Mouse (Mus musculus): ENCODE measurements at regions not wholly inside any gene's neighbourhood (a gene's known extent, or its start where the extent isn't known, plus 50 kb on each side); places are given as distances from the start of the nearest gene placed in this dataset.

GRCm38 (mm10) chr1:107900449-107900848 lies 310.6 kb downstream of the Serpinb8 start:
- TF ChIP-seq POLR2A (IDR thresholded peaks at IDR 0.05; ENCODE audit: low read depth, low read length) = no peak
- no peak for TF ChIP-seq HCFC1 (IDR thresholded peaks at IDR 0.05; ENCODE audit: low read depth, low read length)
- no peak for TF ChIP-seq CTCF (conservative IDR thresholded peaks at IDR 0.05 in 1 of 2, IDR thresholded peaks at IDR 0.05 in 1 of 2; ENCODE audit: low read depth in 2 of 2, low read length in 2 of 2)
- TF ChIP-seq SIN3A (IDR thresholded peaks at IDR 0.05; ENCODE audit: low read length) = no peak
- no peak for TF ChIP-seq ETS1 (conservative IDR thresholded peaks at IDR 0.05; ENCODE audit: low read depth, low read length)
- no peak for TF ChIP-seq RCOR1 (conservative IDR thresholded peaks at IDR 0.05; ENCODE audit: low read depth, low read length)
- no peak for TF ChIP-seq NELFE (IDR thresholded peaks at IDR 0.05; ENCODE audit: low read depth, low read length)
- TF ChIP-seq CHD1 (IDR thresholded peaks at IDR 0.05; ENCODE audit: low read depth, low read length) = no peak
